Mouse (Mus musculus) forebrain, embryonic 14.5 days (tissue): Measurements from ENCODE around the gene Ubc. TPM values are rescaled to one million over a fixed set of nuclear protein-coding genes. Genes with fewer than 3 reads are reported as not detected.
A peak's percentile ranks its signal among the peaks of the same experiment; 100 is the strongest.

Experiments used
- ATAC-seq: fragments of 200-750 bp; cut with Nextera tagmentation; 2 replicates; pipeline ENCODE4 v1.8.0; 2017; ENCODE audit warnings: mild to moderate bottlenecking, moderate library complexity
- DNase-seq: peaks from one replicate; pipeline ENCODE4 v3.0.0-alpha.2; 2015; ENCODE audit warnings: low spot score
- H3K27ac ChIP-seq: fragments of 300-500 bp; sonication (generic); 2 replicates; pipeline ENCODE4 v1.5.1; 2014; ENCODE audit warnings: low read depth, mild to moderate bottlenecking, control low read depth, low read length, moderate library complexity
- H3K27me3 ChIP-seq: fragments of 300-500 bp; sonication (generic); replicated peaks from 2 replicates; pipeline ENCODE4 v1.6.1; 2014; ENCODE audit warnings: low read length, control low read depth, mixed read lengths; ENCODE audit not compliant: control insufficient read depth, insufficient read depth
- H3K36me3 ChIP-seq: fragments of 300-500 bp; sonication (generic); 2 replicates; pipeline ENCODE4 v1.6.1; 2014; ENCODE audit warnings: low read length, control low read depth; ENCODE audit not compliant: control insufficient read depth, insufficient read depth
- H3K4me1 ChIP-seq: fragments of 300-500 bp; sonication (generic); 2 replicates; pipeline ENCODE4 v1.6.1; 2014; ENCODE audit warnings: antibody characterized with exemption, low read length, control low read depth; ENCODE audit not compliant: control insufficient read depth, insufficient read depth
- H3K4me2 ChIP-seq: fragments of 300-500 bp; sonication (generic); 2 replicates; pipeline ENCODE4 v1.6.1; 2014; ENCODE audit warnings: mild to moderate bottlenecking, control low read depth, low read length
- H3K4me3 ChIP-seq: fragments of 300-500 bp; sonication (generic); 2 replicates; pipeline ENCODE4 v1.5.1; 2014; ENCODE audit warnings: low read depth, low read length, control low read depth
- H3K9ac ChIP-seq: fragments of 300-500 bp; sonication (generic); 2 replicates; pipeline ENCODE4 v1.6.1; 2014; ENCODE audit warnings: mild to moderate bottlenecking, low read length, control low read depth, moderate library complexity
- H3K9me3 ChIP-seq: fragments of 300-500 bp; sonication (generic); replicated peaks from 2 replicates; pipeline ENCODE4 v1.6.1; 2016; ENCODE audit warnings: low read length, control low read depth, mixed read lengths; ENCODE audit not compliant: control insufficient read depth
- WGBS: fragments of 180-500 bp; shearing (Covaris S2); extraction: QIAGEN DNeasy Blood & Tissue Kit; methylation state at CpG from one replicate; pipeline ENCODE4 v1.1.7; 2014; 5-methylcytosine and 5-hydroxymethylcytosine counted together
- polyA plus RNA-seq: library from polyadenylated mRNA; unstranded; fragments of >200 nt; fragmentation: Nextera tagmentation; extraction: Ambion mirVana; gene quantifications from 2 replicates; pipeline ENCODE4 v1.2.1, GENCODE M21; 2014

Ubc gene
- polyA plus RNA-seq, 1 experiment from 2014 or later = 981 TPM

- Histone ChIP-seq H3K27ac (no peak overlapping the region), H3K4me3 (no peak overlapping the region), H3K9ac (no peak overlapping the region), H3K36me3 (no peaks in the 10 kb centered on the region), H3K4me1 (no peaks in the 10 kb centered on the region), H3K9me3 (no peaks in the 10 kb centered on the region), H3K27me3 (no peaks in the 10 kb centered on the region), H3K4me2 (0 out of 2 replicates have a peak overlapping the region, but pooled peaks have one; percentile 9)
- ATAC-seq (no peak), DNase-seq (no peak)
- 74% methylated on average over 16 of the region's 16 CpGs for WGBS
These were observed 29.0 kb downstream of the Ubc start for GRCm38 (mm10) chr5:125360981-125361510.

- no peaks in the 10 kb centered on the region for H3K9me3 ChIP-seq
- no peaks in the 10 kb centered on the region for H3K36me3 ChIP-seq
- no peaks in the 10 kb centered on the region for H3K4me1 ChIP-seq
- H3K27ac ChIP-seq = no peak overlapping the region
- ATAC-seq = no peak
- no peaks in the 10 kb centered on the region for H3K27me3 ChIP-seq
- H3K4me2 ChIP-seq = 0 out of 2 replicates have a peak overlapping the region, but pooled peaks have one; percentile 9
- no peak overlapping the region for H3K9ac ChIP-seq
- no peak overlapping the region for H3K4me3 ChIP-seq
- 50% methylated on average over 9 of the region's 9 CpGs for WGBS
- peak; percentile 77 for DNase-seq
These were observed 29.4 kb downstream of the Ubc start for GRCm38 (mm10) chr5:125360566-125360965.

GRCm38 (mm10) chr5:125358270-125358608 is 31.8 kb downstream of the Ubc start:
- no peak overlapping the region for H3K4me2 ChIP-seq
- DNase-seq = no peak
- no peak overlapping the region for H3K9ac ChIP-seq
- WGBS = 87% methylated on average over 5 of the region's 5 CpGs
- no peak overlapping the region for H3K4me3 ChIP-seq
- no peaks in the 10 kb centered on the region for H3K9me3 ChIP-seq
- H3K27ac ChIP-seq = no peak overlapping the region
- no peaks in the 10 kb centered on the region for H3K4me1 ChIP-seq
- no peaks in the 10 kb centered on the region for H3K27me3 ChIP-seq
- ATAC-seq = no peak
- no peaks in the 10 kb centered on the region for H3K36me3 ChIP-seq

- H3K4me3 ChIP-seq = no peak overlapping the region
- DNase-seq (no peak), ATAC-seq (no peak)
- no peak overlapping the region for H3K4me2 ChIP-seq
- H3K27ac ChIP-seq = no peak overlapping the region
- no peak overlapping the region for H3K9ac ChIP-seq
- H3K9me3 ChIP-seq = no peaks in the 10 kb centered on the region
- no peaks in the 10 kb centered on the region for H3K4me1 ChIP-seq
- 85% methylated on average over 12 of the region's 12 CpGs for WGBS
- H3K27me3 ChIP-seq = no peaks in the 10 kb centered on the region
- no peaks in the 10 kb centered on the region for H3K36me3 ChIP-seq
These were observed 32.3 kb downstream of the Ubc start for GRCm38 (mm10) chr5:125357543-125358269.

- H3K9ac ChIP-seq = no peak overlapping the region
- H3K27me3 ChIP-seq = no peaks in the 10 kb centered on the region
- no peaks in the 10 kb centered on the region for H3K4me1 ChIP-seq
- no peak overlapping the region for H3K4me3 ChIP-seq
- H3K4me2 ChIP-seq = no peak overlapping the region
- ATAC-seq (no peak), DNase-seq (no peak)
- H3K27ac ChIP-seq = no peak overlapping the region
- H3K9me3 ChIP-seq = no peaks in the 10 kb centered on the region
- 53% methylated on average over 7 of the region's 7 CpGs for WGBS
- no peaks in the 10 kb centered on the region for H3K36me3 ChIP-seq
These were observed 34.4 kb downstream of the Ubc start for GRCm38 (mm10) chr5:125355650-125356049.

- ATAC-seq = no peak
- Histone ChIP-seq H3K9ac (no peak overlapping the region), H3K9me3 (no peaks in the 10 kb centered on the region), H3K4me3 (no peak overlapping the region), H3K27ac (no peak overlapping the region), H3K4me2 (no peak overlapping the region), H3K36me3 (no peaks in the 10 kb centered on the region), H3K27me3 (no peaks in the 10 kb centered on the region), H3K4me1 (no peaks in the 10 kb centered on the region)
- WGBS = 50% methylated on average over 7 of the region's 7 CpGs
- no peak for DNase-seq
These were observed 35.0 kb downstream of the Ubc start for GRCm38 (mm10) chr5:125354885-125355492.

GRCm38 (mm10) chr5:125352781-125353294 is 37.2 kb downstream of the Ubc start:
- Histone ChIP-seq H3K9me3 (no peaks in the 10 kb centered on the region), H3K4me3 (no peak overlapping the region), H3K4me2 (no peak overlapping the region), H3K36me3 (no peaks in the 10 kb centered on the region), H3K4me1 (no peaks in the 10 kb centered on the region), H3K27me3 (no peaks in the 10 kb centered on the region), H3K9ac (no peak overlapping the region), H3K27ac (no peak overlapping the region)
- 96% methylated on average over 5 of the region's 5 CpGs for WGBS
- no peak for ATAC-seq
- DNase-seq = no peak

- DNase-seq = no peak
- no peaks in the 10 kb centered on the region for H3K9me3 ChIP-seq
- no peaks in the 10 kb centered on the region for H3K4me1 ChIP-seq
- ATAC-seq = no peak
- WGBS = 94% methylated on average over 5 of the region's 5 CpGs
- H3K4me2 ChIP-seq = no peak overlapping the region
- no peak overlapping the region for H3K9ac ChIP-seq
- no peaks in the 10 kb centered on the region for H3K27me3 ChIP-seq
- no peak overlapping the region for H3K27ac ChIP-seq
- H3K4me3 ChIP-seq = no peak overlapping the region
- no peaks in the 10 kb centered on the region for H3K36me3 ChIP-seq
These were observed 38.1 kb downstream of the Ubc start for GRCm38 (mm10) chr5:125351939-125352338.

- H3K27me3 ChIP-seq = no peaks in the 10 kb centered on the region
- DNase-seq (no peak), ATAC-seq (no peak)
- H3K4me1 ChIP-seq = no peaks in the 10 kb centered on the region
- H3K9ac ChIP-seq = no peak overlapping the region
- 81% methylated on average over 8 of the region's 8 CpGs for WGBS
- H3K36me3 ChIP-seq = no peaks in the 10 kb centered on the region
- H3K9me3 ChIP-seq = no peaks in the 10 kb centered on the region
- H3K4me3 ChIP-seq = no peak overlapping the region
- no peak overlapping the region for H3K27ac ChIP-seq
- H3K4me2 ChIP-seq = no peak overlapping the region
These were observed 38.9 kb downstream of the Ubc start for GRCm38 (mm10) chr5:125351057-125351456.
